Mouse (Mus musculus): ENCODE measurements around the gene Cdk18.

- TF ChIP-seq CTCF (IDR thresholded peaks at IDR 0.05; ENCODE audit: control insufficient read depth, insufficient read depth, insufficient replicate concordance, low read depth, low read length) (no peak), POLR2A (IDR thresholded peaks at IDR 0.05; ENCODE audit: control insufficient read depth, low read depth, low read length) (no peak)
Measured at GRCm38 (mm10) chr1:132139416-132139864, at the start of gene Cdk18.
